Mouse (Mus musculus) adrenal gland, postnatal 25 days (tissue): ENCODE measurements around the gene Borcs5. TPM values are rescaled to one million over a fixed set of nuclear protein-coding genes. Genes with fewer than 3 reads are reported as not detected.

ENCODE experiments used
- DNase-seq: peaks from one replicate; pipeline ENCODE4 v3.0.0; 2021; ENCODE audit warnings: mixed read lengths
- total RNA-seq: library from RNA; stranded (reverse); gene quantifications from 2 replicates; pipeline ENCODE4 v1.2.3, GENCODE M21; 2021

Borcs5 gene
- total RNA-seq, 1 experiment from 2014 or later = 17.5 TPM

DNA sequence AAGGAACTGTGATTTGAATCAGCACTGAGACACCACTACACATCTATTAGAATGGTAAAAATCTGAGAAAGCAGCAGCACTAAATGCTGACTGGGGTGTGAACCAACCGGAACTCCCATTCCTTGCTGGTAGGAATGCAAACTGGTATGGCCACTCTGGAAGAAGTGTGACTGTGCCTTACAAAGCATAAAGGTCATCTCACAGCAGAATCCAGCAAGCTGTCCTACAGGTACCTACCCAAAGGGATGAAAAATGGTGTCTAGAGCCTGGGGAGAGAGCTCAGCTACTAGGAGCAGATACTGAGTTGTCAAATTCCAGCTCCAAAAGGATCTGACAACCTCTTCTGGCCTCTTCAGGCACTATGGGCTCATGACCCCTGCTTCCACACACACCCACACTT, 12.7 kb upstream of the Borcs5 start:
- no peak for DNase-seq

DNA sequence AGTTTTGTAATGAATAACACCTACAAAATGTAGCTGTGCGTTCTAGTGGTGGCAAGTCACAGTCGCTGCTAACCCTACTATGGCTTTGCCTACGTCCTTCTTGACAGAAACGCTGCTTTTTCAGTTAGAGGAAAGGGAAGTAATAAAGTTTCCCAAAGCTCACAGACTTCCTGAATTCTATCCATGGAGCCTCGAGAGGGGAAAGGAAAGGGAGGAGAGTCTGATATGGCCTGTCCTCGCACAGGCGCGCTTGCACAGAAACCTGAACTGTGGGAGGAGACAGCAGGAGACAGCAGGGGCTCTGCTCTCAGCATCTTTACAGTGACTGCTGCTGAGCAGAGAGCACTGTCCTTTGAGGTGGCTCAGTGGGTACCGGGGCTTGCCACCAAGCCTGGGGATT, 8.9 kb upstream of the Borcs5 start:
- no peak for DNase-seq

DNA sequence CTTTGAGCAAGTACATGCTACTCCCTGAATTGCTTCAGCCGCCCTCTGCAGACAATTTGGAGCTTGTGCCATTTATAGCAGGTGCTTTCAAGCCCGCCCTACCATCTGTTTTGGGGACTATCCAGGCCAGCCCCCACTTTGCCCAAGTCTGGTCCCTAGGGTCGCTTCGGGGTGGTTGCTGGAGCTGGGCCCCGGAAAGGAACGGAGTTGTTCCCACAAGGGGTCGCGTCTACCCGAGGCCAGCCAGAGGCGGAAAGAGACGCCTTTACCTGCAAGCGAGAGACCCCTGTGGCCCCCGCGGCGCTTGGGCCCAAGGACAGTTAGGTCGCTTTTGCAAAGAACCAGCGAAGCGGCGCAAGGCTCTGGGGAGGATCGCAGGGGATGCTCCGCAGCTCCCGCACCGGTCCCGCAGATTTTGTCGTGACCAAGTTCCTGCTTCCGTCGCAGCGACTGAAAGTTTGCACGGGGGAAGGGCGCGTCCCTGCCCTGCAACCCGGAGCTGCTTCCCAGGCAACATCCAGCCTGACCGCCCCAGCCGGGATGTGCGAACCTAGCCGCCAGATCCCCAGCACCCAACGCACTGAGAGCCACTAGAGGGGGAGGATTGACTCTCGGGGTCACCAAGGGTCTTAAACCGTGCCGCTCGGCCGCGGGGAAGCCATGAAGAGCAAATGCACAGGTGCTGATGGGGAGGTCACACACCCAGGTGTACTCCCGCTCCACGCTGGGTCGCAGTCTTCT, 7.2 kb upstream of the Borcs5 start, which contains the start of gene Mansc1:
TSS of gene Mansc1 (minus strand) at position 542 of the 741 bp plus-strand sequence.
- DNase-seq = peak; percentile 52

DNA sequence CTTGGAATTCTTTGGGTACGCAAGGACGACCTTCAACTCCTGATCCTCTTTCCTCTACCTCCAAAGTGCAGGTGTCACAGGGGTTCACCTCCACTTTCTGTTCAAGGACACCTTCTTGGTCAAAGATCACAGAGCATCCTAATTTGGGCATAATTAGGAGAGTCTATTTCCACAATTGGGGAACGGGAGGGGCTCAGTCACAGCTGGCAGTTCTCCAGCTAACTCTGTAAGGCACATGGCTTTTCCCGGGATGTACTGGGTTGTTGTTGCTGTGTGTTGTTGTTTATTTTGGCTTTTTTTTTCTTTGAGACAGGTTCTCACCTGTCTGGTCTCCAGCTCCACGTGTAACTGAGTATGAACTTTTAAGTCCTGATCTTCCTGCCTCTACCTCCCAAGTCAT, 6.6 kb upstream of the Borcs5 start:
- DNase-seq = no peak

DNA sequence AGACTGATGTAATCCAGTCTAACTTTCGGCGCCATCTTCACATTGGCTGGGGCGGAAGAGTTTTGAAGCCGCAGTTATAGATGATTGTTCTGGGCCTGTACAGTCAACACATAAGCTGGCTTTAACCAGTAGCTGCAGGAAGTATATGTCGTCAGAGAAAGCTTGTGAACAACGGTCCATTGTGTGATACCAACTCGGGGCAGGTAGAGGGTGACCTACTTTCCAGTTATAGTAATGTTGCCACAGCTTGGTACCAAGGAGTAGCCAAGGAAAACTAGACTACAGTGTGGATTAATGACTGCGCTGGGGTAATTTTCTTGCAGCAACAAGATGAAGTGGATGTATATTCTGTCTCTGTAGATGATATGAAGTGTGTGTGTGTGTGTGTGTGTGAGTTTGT, 5.8 kb upstream of the Borcs5 start:
- no peak for DNase-seq

DNA sequence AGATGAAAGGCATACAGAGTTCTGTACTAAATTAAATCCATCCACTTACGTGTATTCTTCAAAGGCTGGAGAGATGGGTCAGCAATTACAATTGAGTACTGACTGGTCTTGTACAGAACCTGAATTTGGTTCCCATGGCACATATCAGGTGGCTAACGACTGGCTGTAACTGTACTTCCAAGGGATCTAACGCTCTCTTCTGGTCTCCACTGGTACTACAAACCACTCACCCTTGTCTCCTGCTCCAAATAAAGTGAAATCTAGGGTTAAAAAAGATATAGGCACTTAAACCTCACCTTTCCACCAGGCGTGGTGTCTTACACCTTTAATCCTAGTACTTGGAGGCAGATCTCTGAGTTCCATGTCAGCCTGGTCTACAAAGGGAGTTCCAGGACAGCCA, 2.8 kb upstream of the Borcs5 start:
- no peak for DNase-seq

DNA sequence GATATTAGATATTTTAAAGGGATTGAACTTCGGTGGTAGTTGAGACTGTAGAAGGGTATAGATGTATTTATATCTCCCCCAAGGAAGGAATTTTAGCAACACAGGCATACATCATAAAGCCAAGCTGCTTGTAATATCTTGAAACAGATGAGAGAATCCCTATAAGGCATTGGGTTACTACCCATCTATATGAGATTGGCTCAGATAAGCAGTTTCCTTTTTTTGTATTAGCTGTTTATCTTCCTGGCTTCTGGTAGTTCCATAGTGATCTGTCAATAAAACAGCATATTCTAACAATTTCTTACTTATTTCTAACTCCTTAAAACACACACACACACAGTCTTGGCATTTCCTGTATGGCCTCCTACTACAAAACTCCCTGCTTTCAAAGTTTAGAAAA, 590 bp downstream of the Borcs5 start:
- DNase-seq = no peak

DNA sequence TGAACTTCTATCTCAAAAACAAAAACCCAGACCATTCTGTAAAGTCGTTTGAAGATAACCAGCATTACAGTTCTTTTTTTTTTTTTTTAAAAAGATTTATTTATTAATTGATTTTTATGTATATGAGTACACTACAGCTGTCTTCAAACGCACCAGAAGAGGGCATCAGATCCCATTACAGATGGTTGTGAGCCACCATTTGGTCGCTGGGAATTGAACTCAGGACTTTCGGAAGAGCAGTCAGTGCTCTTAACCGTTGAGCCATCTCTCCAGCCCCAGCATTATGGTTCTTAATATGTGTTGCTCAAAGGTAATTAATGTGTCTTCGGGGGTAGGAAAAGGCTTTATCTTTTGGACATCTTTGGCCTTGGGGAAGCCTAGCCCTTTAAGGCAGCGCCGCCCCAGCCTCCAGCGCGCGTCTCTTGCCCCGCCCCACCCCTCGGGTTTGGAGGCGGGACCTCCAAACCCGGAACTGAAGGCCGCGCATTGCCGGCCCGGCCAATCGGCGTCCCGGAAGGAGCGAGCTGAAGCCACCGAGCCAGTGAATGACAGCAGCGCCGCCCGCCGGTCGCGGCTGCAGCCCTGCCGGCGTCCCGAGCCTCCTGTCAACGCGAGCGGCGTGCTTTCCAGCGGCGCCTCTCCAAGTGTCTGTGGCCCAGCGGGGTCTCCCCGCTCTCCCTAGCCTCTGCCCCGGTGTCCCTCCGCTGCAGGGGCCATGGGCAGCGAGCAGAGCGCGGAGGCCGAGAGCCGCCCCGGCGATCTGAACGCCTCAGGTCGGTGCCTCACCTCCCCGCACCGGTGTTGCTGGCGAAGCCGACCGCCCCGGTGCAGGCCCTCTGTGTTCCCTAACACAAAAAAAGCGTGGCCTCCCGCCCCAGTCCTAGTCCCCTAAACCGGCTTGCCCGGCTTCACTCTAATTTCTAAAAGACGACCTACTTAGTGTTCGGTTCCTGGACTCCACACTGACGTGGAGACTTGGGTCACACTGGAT, 1.5 kb downstream of the Borcs5 start:
- DNase-seq = peak; percentile 94

DNA sequence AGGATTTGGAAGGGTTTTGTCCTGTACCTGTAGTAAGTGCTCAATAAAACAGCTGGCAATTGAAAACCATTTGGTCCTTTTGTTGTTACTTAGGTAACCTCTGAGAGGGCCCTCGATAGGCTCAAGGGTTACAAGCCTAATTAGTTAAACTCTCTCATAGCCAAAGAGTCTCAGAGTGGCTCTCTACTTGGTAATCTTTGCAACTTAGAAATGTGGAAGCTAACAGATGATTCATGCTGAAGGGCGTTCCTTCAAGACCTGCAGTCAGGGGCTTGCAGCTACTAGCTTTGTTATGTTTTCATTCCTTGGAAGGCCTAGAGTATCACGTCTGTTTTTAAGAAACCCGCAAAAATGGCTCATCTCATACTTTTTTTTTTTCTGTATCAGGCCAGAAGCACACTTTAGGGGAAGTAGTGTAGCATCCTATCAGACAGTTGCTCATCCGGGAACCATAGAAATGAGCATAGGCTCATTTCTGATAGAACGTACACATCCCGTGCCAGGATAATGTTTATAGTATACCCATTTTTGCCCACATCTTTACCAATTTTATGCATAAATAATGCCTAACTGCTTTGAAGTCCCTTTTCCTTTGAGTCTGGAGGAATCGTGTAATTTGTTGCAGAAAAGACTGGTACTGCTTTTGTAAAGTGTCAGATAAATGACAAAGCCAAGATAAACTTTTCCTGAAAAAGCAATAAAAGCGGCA, 2.6 kb downstream of the Borcs5 start:
- no peak for DNase-seq

DNA sequence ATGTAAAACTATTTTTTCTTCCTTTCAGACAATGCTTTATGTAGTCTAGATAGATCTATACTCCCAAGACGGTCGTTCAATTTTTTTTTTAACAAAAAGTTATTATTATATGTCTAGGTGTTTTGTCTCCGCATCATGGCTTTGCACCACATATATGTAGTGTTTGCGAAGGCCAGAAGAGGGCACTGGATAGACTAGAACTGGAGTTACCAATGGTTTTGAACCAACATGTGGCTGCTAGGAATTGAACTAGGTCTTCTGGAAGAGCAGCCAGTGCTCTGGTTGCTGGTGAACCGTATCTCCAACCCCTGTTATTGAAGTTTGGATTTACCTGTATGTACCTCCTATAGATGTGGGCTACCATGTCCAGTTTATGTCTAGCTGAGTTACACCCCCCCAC, 4.0 kb downstream of the Borcs5 start:
- no peak for DNase-seq

DNA sequence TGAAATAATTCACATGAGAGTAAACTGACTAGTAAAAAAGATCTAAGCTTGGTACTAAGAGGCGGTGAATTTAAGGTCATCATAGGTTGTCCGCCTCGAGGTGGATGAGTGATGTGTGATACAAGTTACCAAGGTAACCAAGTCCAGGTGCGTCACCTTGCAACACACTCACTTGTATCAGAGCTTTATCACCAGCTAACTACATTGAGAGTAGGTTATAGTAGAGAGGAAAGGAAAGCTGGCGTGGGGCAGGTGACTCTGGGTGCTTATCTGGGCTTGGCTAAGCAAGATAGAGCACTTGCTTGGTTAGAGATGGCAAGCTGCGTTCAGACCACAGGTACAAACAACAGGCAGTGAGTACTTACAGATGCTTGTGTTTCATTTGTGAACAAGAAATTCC, 7.5 kb downstream of the Borcs5 start:
- no peak for DNase-seq

DNA sequence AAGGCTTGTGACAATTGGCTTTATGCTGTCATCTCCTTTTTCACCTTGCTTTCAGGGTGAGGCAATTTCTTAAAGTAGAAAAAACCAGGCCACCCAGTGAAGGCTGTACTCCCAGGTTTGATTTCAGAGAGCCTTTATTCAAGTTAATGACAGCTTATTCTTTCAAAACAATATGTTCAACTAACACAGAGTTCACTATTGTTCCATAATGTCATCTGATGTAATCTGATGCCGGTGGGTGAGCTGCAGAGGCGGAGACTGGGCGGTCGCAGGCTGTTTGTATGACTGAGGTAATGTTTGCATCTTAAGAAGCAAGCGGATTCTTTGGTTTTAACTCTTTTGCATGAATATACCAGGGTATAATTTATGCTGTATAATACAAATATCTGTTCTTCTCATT, 8.3 kb downstream of the Borcs5 start:
- no peak for DNase-seq

DNA sequence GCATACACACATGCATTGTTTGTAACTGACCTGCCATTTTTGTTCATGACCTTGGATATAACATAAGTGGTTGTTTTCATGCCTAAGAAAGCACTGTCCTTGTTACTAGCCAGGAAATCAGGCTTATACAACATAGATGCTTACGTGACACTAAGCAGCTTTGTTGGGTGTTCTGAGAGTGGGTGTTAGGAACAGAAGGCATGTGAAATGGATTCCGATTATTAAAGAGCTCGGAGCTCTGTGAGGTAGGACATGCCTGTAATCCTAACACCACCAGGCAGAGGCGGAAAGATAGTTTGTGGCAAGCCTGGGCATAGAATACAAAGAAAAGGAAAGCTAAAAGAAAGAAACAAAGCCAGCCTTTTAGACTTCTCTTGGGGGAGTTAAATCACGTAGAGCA, 9.0 kb downstream of the Borcs5 start:
- DNase-seq = no peak

DNA sequence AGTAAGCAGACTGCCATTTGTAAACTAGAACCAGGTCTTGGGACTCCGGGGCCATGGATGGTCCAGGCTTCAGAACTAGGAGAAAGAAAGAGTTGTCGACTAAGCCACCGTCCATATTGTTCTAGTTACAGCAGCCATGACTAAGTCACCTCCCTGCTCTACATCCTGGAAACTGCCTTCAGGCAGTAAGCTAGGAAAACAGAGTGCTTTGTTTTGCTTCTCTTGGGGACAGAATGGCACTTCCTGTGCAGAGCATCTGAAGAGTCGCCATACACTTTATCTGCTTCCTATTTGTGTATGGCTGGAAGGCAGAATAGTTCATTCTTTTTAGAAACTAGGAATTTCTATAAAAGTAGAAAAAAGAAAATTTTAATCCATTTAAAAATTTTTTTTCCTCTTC, 17.2 kb downstream of the Borcs5 start:
- DNase-seq = no peak

DNA sequence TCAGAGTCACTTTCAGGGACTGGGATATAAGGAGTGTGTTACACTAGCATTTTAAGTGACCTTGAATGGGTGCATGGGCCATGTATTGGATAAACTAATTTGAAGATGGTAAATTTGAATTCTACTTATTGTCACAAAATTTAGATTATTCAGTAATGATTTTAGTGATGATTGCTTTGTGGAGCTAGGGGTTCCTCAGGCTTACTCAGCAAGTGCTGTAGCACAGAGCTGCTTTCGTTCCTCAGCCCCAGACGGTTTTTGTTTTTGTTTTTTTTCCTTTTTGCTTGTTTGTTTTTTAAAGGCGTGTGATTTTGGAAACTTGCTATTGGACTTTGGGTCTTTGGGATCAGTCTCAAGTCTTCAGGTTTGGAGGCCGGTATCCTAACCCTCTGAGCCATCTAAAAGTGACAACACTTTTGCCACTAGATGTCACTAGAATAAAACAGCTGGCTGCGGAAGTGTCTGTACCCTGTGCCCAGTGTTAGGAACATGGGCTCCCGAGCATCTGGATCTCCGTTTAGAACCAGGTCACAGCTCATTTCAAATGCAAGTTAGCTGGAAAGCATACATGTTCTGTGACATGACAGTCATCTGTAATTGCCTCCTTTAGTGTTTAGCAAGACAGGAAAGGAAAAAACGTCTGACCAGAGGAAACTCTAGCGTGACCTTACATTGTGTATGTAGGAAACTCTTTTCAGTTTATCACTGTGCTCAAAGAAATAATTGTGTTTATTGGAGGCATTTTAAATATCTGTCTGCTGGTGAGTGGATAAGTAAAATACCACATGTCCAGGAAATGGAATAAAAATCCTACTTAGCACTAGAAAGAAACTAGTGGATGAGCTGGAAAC, 20.0 kb downstream of the Borcs5 start:
- DNase-seq = peak; percentile 23

DNA sequence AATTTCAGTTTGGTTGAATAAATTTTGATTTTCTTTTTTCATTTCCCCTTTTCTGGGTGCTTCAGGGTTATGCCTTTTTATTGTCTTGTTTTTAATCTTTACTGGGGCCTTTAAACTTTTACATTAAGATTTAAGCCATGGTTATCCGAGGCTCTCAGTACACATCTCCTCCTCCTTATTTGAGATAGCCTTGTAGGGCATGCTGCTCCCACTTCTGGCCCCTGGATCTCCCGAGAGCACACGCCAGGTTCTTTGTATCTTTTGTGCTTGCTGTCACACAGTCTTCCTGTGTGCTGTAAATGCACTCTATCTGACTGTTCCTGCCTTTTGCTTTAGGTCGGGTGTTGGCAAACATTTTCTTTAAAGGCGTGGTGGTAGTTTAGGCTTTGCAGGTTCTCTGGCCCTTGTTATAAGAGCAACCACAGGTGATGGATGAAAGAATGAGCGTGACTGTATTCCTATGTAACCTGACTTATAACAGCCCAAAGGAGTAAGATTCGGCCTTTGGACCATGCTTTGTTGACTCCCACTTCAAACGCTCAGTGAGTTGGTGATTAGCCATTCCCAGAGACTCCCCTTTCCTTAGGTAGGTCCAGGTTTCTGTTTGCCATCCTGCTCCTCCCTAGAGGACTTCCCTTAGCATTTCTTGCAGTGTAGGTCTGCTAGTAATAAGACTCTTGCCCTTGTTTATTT, 21.6 kb downstream of the Borcs5 start:
- DNase-seq = no peak

DNA sequence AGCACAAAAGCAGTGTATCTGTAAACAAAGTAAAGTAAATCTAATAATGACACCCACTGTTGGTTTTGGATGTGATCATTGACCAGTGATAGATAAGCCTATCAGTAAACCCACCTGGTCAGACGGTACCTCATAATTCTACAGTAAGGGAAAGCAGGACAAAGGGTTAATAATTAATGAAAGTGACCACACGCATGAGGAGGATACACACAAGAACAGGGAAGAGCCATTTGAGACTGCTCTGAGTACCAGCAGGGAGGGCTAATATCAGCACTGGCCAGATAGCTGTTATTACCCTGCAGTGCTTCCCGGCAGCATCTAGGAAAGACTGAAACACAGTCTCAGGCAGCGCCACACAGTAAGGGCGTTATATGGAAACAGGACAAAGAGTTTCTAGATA, 25.3 kb downstream of the Borcs5 start:
- no peak for DNase-seq

DNA sequence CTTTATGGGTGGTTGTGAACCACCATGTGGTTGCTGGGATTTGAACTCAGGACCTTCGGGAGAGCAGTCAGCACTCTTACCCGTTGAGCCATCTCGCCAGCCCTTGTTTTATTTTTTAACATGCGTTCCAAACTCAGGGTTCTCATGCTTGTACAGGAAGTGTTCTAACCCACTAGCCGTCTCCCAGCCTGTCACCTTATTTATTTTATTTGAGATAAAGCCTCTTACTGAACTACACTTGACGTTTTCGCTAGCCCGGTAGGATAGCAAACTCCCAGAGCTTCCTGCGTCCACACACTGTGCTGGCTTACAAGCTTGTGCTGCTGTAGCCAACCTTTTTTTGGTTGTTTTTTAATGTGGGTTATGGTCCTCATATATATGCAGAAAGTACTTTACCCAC, 26.5 kb downstream of the Borcs5 start:
- DNase-seq = no peak

DNA sequence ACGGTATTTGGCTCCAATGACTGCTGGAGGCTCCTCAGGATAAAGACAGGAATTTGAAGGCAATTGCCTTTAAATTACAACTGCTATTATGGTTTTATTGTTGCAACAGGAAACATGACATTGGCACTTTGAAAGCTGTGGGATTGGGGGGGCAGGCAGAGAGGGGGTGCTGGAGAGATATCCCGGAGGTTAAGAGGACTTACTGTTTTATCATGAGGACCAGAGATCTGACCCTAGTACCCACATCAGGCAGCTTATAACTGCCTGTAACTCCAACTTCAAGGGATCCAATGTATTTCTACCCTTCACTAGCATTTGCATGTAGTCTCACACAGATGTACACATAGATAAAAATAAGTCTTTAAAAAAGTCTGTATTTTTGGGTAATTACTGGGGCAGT, 29.2 kb downstream of the Borcs5 start:
- no peak for DNase-seq

DNA sequence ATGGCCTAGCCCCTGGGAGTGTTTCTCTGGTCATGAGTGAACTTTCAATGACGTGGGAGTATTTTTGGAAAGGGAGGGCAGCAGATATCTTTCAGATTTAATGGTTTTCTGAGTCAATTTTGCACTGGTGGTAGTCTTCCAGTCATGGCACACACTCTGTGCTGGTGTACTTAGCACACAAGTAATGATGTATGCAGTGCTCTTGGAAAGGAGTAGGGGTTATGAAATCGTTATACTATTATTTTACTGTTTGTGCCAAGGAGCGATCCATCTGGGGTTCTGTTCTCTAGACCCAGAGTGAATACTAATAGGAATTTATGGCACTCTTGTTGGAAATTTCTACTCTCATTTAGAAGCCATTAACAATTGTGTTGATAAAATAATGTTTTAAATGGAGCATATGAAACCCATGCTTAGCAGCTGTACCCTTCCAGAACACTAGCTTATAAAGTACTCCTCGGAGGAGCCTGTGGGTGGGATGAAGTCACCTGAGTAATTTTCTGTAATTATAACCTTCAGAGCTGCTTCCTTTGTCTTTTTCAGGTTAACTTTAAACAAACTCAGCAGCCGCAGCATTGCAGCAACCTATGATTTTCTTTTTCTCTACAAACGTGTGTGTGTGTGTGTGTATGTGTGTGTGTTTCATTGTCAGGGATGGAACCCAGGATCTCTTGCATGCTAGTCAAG, 30.0 kb downstream of the Borcs5 start:
- no peak for DNase-seq
